Mouse (Mus musculus): ENCODE results near the gene Chn2.

- TF ChIP-seq CTCF (IDR thresholded peaks at IDR 0.05; ENCODE audit: borderline replicate concordance, extremely low read depth, insufficient read depth, insufficient read length), result no peak
- TF ChIP-seq POLR2A (IDR thresholded peaks at IDR 0.05; ENCODE audit: borderline replicate concordance, extremely low read depth, insufficient read depth, insufficient read length, poor library complexity, severe bottlenecking), result no peak
Measured at GRCm38 (mm10) chr6:54028706-54029105, 10.6 kb upstream of the Chn2 start.
